Mouse (Mus musculus): ENCODE data around the gene Cdhr1. TPM values are rescaled to one million over a fixed set of nuclear protein-coding genes. Genes with fewer than 3 reads are reported as not detected.

The Cdhr1 gene
- polyA plus RNA-seq, 1 experiment from 2014 or later, result not detected

Other genes starting within 250 kb of the Cdhr1 start
- 6.4 and 6.9 TPM in 2 replicates for gene Ccser2, start 129.6 kb downstream of the Cdhr1 start, polyA plus RNA-seq (2015; fragmentation: Nextera tagmentation; extraction: Ambion mirVana)
- gene Rgr, start 49.4 kb downstream of the Cdhr1 start, polyA plus RNA-seq (2015; fragmentation: Nextera tagmentation; extraction: Ambion mirVana), result not detected in 2 replicates
- gene Lrit1, start 43.5 kb downstream of the Cdhr1 start, polyA plus RNA-seq (2015; fragmentation: Nextera tagmentation; extraction: Ambion mirVana), result not detected in 2 replicates
- not detected in 2 replicates for gene Lrit2, start 30.4 kb downstream of the Cdhr1 start, polyA plus RNA-seq (2015; fragmentation: Nextera tagmentation; extraction: Ambion mirVana)
- gene 2610528A11Rik, start 15.7 kb upstream of the Cdhr1 start, polyA plus RNA-seq (2015; fragmentation: Nextera tagmentation; extraction: Ambion mirVana), result 0.13 and 0.29 TPM in 2 replicates
- gene Ghitm, start 36.9 kb upstream of the Cdhr1 start, polyA plus RNA-seq (2015; fragmentation: Nextera tagmentation; extraction: Ambion mirVana), result 249 and 254 TPM in 2 replicates

Measured in liver, embryonic 15.5 days (tissue).